Mouse (Mus musculus) stomach, embryonic 14.5 days (tissue): ENCODE data around the gene Tdrd3. TPM values are rescaled to one million over a fixed set of nuclear protein-coding genes. Genes with fewer than 3 reads are reported as not detected.

Source experiments
- ATAC-seq: fragments of 200-750 bp; cut with Nextera tagmentation; 2 replicates; pipeline ENCODE4 v1.8.0; 2017; ENCODE audit warnings: low read depth, moderate TSS enrichment; ENCODE audit not compliant: insufficient number of reproducible peaks, insufficient read depth, low FRiP score
- H3K27ac ChIP-seq: fragments of 300-500 bp; sonication (generic); 2 replicates; pipeline ENCODE4 v1.5.1; 2014; ENCODE audit warnings: mild to moderate bottlenecking, low read length, moderate library complexity, mixed read lengths
- H3K27me3 ChIP-seq: fragments of 300-500 bp; sonication (generic); 2 replicates; pipeline ENCODE4 v1.6.1; 2014; ENCODE audit warnings: low read length, control low read depth, mixed read lengths; ENCODE audit not compliant: control insufficient read depth, insufficient read depth
- H3K36me3 ChIP-seq: fragments of 300-500 bp; sonication (generic); 2 replicates; pipeline ENCODE4 v1.6.1; 2014; ENCODE audit warnings: mild to moderate bottlenecking, control low read depth, low read length, moderate library complexity, mixed read lengths; ENCODE audit not compliant: control insufficient read depth, insufficient read depth
- H3K4me1 ChIP-seq: fragments of 300-500 bp; sonication (generic); 2 replicates; pipeline ENCODE4 v1.6.1; 2014; ENCODE audit warnings: low read length, control low read depth, mixed read lengths; ENCODE audit not compliant: control insufficient read depth, insufficient read depth
- H3K4me2 ChIP-seq: fragments of 300-500 bp; sonication (generic); replicated peaks from 2 replicates; pipeline ENCODE4 v1.6.1; 2014; ENCODE audit warnings: low read depth, low read length, control low read depth
- H3K4me3 ChIP-seq: fragments of 300-500 bp; sonication (generic); 2 replicates; pipeline ENCODE4 v1.5.1; 2014; ENCODE audit warnings: low read depth, low read length, control low read depth
- H3K9ac ChIP-seq: fragments of 300-500 bp; sonication (generic); replicated peaks from 2 replicates; pipeline ENCODE4 v1.6.1; 2014; ENCODE audit warnings: low read depth, mild to moderate bottlenecking, control low read depth, low read length, moderate library complexity, mixed read lengths
- H3K9me3 ChIP-seq: fragments of 300-500 bp; sonication (generic); 2 replicates; pipeline ENCODE4 v1.6.1; 2016; ENCODE audit warnings: low read depth, low read length, control low read depth; ENCODE audit not compliant: control insufficient read depth
- WGBS: fragments of 180-500 bp; shearing (Covaris S2); extraction: QIAGEN DNeasy Blood & Tissue Kit; methylation state at CpG from one replicate; pipeline ENCODE4 v1.1.7; 2014; 5-methylcytosine and 5-hydroxymethylcytosine counted together
- polyA plus RNA-seq: library from polyadenylated mRNA; unstranded; fragments of >200 nt; fragmentation: Nextera tagmentation; extraction: Ambion mirVana; gene quantifications from 2 replicates; pipeline ENCODE4 v1.2.1, GENCODE M21; 2014

The Tdrd3 gene
- polyA plus RNA-seq, 1 experiment from 2014 or later, result 31.9 TPM

GRCm38 (mm10) chr14:87497955-87498594 lies 81.6 kb downstream of the Tdrd3 start:
- H3K9me3 ChIP-seq, result no peaks in the 10 kb centered on the region
- H3K9ac ChIP-seq, result no peak overlapping the region
- H3K36me3 ChIP-seq, result no peaks in the 10 kb centered on the region
- 93% methylated on average over 11 of the region's 11 CpGs for WGBS
- H3K4me3 ChIP-seq, result no peak overlapping the region
- ATAC-seq, result no peak
- no peaks in the 10 kb centered on the region for H3K27me3 ChIP-seq
- H3K4me2 ChIP-seq, result no peak overlapping the region
- no peaks in the 10 kb centered on the region for H3K4me1 ChIP-seq
- H3K27ac ChIP-seq, result no peak overlapping the region

- ATAC-seq, result no peak
- 79% methylated on average over 8 of the region's 8 CpGs for WGBS
Measured at GRCm38 (mm10) chr14:87505924-87506323, 89.5 kb downstream of the Tdrd3 start.

GRCm38 (mm10) chr14:87515281-87515680 lies 98.8 kb downstream of the Tdrd3 start:
- Histone ChIP-seq H3K4me1 (no peaks in the 10 kb centered on the region), H3K4me3 (no peak overlapping the region), H3K9ac (no peak overlapping the region), H3K27me3 (no peaks in the 10 kb centered on the region), H3K4me2 (no peak overlapping the region), H3K9me3 (no peaks in the 10 kb centered on the region), H3K36me3 (no peaks in the 10 kb centered on the region; the same call in 1 of the 2 replicates), H3K27ac (no peak overlapping the region)
- 87% methylated on average over 3 of the region's 3 CpGs for WGBS
- no peak for ATAC-seq

More at GRCm38 (mm10) chr14:87505924-87506323, 89.5 kb downstream of the Tdrd3 start:
- Histone ChIP-seq H3K4me3 (no peak overlapping the region), H3K4me2 (no peak overlapping the region), H3K27ac (no peak overlapping the region), H3K36me3 (peaks cover 11% of the 10 kb centered on the region; the same call in 1 of the 2 replicates), H3K9me3 (no peaks in the 10 kb centered on the region), H3K27me3 (no peaks in the 10 kb centered on the region), H3K4me1 (no peaks in the 10 kb centered on the region), H3K9ac (no peak overlapping the region)

- Histone ChIP-seq H3K9ac (no peak overlapping the region), H3K27ac (no peak overlapping the region), H3K27me3 (no peaks in the 10 kb centered on the region), H3K9me3 (no peaks in the 10 kb centered on the region), H3K4me1 (no peaks in the 10 kb centered on the region), H3K36me3 (no peaks in the 10 kb centered on the region; the same call in 1 of the 2 replicates), H3K4me2 (no peak overlapping the region), H3K4me3 (no peak overlapping the region)
- WGBS, result 93% methylated on average over 4 of the region's 4 CpGs
- ATAC-seq, result no peak
Measured at GRCm38 (mm10) chr14:87517381-87517780, 100.9 kb downstream of the Tdrd3 start.

- H3K27ac ChIP-seq, result no peak overlapping the region
- no peaks in the 10 kb centered on the region for H3K27me3 ChIP-seq
- no peaks in the 10 kb centered on the region for H3K4me1 ChIP-seq
- H3K9ac ChIP-seq, result no peak overlapping the region
- no peaks in the 10 kb centered on the region; the same call in 1 of the 2 replicates for H3K36me3 ChIP-seq
- no peak for ATAC-seq
- H3K4me2 ChIP-seq, result no peak overlapping the region
- H3K4me3 ChIP-seq, result no peak overlapping the region
- WGBS, result 94% methylated on average over 8 of the region's 8 CpGs
- H3K9me3 ChIP-seq, result no peaks in the 10 kb centered on the region
Measured at GRCm38 (mm10) chr14:87531847-87532246, 115.4 kb downstream of the Tdrd3 start.

- no peak overlapping the region for H3K27ac ChIP-seq
- H3K36me3 ChIP-seq, result no peaks in the 10 kb centered on the region; the same call in 1 of the 2 replicates
- no peak overlapping the region for H3K4me2 ChIP-seq
- no peaks in the 10 kb centered on the region for H3K9me3 ChIP-seq
- no peaks in the 10 kb centered on the region for H3K4me1 ChIP-seq
- H3K4me3 ChIP-seq, result no peak overlapping the region
- H3K27me3 ChIP-seq, result no peaks in the 10 kb centered on the region
- WGBS, result 89% methylated on average over 4 of the region's 4 CpGs
- no peak overlapping the region for H3K9ac ChIP-seq
- ATAC-seq, result no peak
Measured at GRCm38 (mm10) chr14:87537127-87537819, 120.8 kb downstream of the Tdrd3 start.

- no peaks in the 10 kb centered on the region for H3K27me3 ChIP-seq
- no peak overlapping the region for H3K4me3 ChIP-seq
- H3K27ac ChIP-seq, result no peak overlapping the region
- H3K36me3 ChIP-seq, result no peaks in the 10 kb centered on the region; the same call in 1 of the 2 replicates
- H3K4me2 ChIP-seq, result no peak overlapping the region
- no peak overlapping the region for H3K9ac ChIP-seq
- H3K4me1 ChIP-seq, result no peaks in the 10 kb centered on the region
- H3K9me3 ChIP-seq, result no peaks in the 10 kb centered on the region
- no peak for ATAC-seq
- WGBS, result 87% methylated on average over 6 of the region's 6 CpGs
Measured at GRCm38 (mm10) chr14:87549986-87550385, 133.5 kb downstream of the Tdrd3 start.

DNA sequence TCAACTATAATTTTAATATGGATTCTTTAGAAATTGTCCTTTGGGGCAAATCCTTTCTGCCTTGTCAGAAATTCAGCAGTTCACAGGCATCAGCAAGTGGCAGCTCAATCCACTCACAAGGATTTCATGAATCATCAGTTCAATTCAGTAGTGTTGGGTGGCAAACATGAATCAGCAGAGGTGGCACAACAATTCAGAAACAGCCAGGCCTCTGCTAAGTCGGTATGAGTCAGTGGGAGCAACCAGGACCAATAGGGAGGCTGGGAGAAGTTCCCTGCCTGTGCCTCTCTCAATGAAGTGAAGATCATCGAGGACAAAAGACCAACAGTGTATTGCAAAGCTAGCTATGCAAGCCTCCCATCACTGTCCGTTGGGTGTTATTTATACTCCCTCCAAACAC lies 135.8 kb downstream of the Tdrd3 start:
- Histone ChIP-seq H3K4me1 (no peaks in the 10 kb centered on the region), H3K9me3 (no peaks in the 10 kb centered on the region), H3K4me3 (no peak overlapping the region), H3K36me3 (no peaks in the 10 kb centered on the region), H3K9ac (no peak overlapping the region), H3K27me3 (no peaks in the 10 kb centered on the region), H3K4me2 (no peak overlapping the region), H3K27ac (no peak overlapping the region)
- ATAC-seq, result no peak
- WGBS, result 63% methylated on average over 3 of the region's 3 CpGs
